Mouse (Mus musculus): ENCODE measurements at regions not wholly inside any gene's neighbourhood (a gene's known extent, or its start where the extent isn't known, plus 50 kb on each side); places are given as distances from the start of the nearest gene placed in this dataset.

DNA sequence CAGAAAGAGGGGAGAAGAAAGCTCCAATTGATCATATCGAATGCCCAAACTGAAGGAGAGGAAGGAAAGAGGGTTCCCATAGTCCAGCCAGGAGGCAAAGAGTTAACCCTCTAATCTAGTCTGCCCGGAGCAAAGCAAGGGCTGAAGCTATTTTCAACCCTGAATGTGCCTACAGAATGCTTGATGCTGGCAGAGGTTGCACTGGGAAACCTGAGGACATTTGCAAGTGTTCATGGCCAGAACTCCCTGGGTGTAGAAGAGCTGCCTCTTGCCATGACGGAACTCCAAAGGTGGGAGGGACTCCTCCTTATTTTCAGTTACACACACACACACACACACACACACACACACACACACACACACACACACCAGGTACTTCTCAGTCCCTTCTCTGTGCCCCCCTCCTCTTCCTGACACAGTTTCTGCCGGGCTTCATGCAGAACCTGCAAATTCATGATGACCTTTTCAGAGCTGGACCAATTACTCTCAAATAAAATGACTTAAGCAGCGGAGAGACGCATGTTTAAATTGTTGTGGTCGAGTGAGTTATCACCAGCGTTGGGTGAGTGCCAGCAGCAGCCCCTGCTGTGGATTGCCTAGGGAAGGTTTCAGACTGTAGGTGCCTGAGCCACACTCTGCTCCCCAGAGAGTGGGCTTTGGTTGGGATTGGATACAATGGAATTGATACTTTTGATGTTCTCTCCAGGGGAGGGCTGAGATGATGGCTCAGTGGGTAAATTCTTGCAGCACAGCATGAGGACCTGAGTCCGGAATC is 152.1 kb upstream of the Sdk2 start:
- peak; percentile 25 for DNase-seq (ENCODE audit: low read depth, low spot score)

DNA sequence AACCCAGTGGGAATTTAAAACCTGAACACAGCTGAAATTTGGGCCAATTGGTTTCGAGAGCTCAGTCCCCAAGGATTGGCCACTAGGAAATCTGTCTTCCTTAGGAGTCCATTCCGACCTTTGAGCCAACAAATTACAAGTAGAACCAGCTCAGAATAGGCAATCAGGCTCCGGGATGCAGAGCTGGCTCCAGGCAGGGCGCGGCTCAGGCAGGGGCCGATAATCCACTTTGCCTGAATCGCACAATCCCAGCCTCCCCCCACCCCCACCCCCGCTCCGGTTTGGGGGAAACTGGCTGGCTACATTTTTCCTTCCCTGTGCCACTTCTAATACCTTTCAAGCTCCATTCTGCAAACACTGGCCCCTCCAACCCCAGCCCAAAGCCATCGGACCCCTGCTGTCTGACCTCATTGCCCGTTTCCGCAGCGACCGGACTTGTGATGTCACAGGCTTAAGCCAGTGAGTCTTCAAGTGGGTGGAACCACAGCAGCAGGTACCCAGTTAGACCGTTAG is 150.5 kb upstream of the Sdk2 start:
- no peak for DNase-seq (ENCODE audit: low read depth, low spot score)

- no peak for DNase-seq (ENCODE audit: low read depth, low spot score)
Observed at GRCm38 (mm10) chr11:114216493-114216892, 149.6 kb upstream of the Sdk2 start.

- no peak for DNase-seq (ENCODE audit: low read depth, low spot score)
Observed at GRCm38 (mm10) chr11:114215256-114215655, 148.4 kb upstream of the Sdk2 start.

- DNase-seq (ENCODE audit: low read depth, low spot score), result no peak
Observed at GRCm38 (mm10) chr11:114212136-114212535, 145.3 kb upstream of the Sdk2 start.

DNA sequence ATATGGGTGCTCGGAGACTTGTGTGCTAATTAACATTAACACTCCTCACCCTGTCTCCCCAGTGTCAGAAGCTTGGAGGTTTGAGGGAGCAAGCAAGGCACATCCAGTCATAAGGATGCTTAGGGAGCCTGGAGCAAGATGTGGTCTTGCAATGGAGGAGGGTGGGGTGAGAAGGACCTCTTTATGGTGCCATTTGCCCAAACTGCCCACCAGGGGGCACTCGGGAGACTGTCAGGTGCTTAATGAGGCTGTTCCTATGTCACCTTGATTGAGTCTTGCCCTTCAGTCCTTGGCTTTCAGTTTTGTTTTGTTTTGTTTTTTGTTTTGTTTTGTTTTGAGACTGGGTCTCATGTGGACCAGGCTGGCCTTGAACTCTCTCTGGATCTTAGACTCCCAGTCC is 138.3 kb upstream of the Sdk2 start:
- peak; percentile 30 for DNase-seq (ENCODE audit: low read depth, low spot score)

GRCm38 (mm10) chr11:114203416-114203815 is 136.6 kb upstream of the Sdk2 start:
- DNase-seq (ENCODE audit: low read depth, low spot score), result no peak

DNA sequence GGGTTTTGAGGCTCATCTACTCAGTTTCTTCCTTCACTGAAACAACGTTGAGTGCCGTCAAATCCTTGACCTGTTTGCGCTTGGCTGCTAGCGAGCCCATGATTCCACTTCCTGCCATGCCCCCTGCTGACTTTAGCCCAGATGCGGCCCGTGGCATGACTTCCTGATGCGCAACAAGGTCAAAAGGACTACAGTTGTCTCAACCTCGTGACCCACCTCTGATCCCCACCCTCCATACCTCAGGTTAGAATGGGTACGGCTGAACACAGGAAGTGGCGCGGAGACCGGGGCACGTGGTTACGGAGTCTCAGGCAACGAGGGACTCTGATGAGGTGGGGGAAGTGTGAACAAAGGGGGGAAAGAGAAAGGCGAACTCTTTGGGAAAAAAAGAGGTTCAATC is 135.6 kb upstream of the Sdk2 start:
- no peak for DNase-seq (ENCODE audit: low read depth, low spot score)

- no peak for DNase-seq (ENCODE audit: low read depth, low spot score)
Observed at GRCm38 (mm10) chr11:114199081-114199586, 132.3 kb upstream of the Sdk2 start.

GRCm38 (mm10) chr11:114198317-114199032 is 131.6 kb upstream of the Sdk2 start:
- DNase-seq (ENCODE audit: low read depth, low spot score), result peak; percentile 94

- DNase-seq (ENCODE audit: low read depth, low spot score), result no peak
Observed at GRCm38 (mm10) chr11:114195291-114195690, 128.4 kb upstream of the Sdk2 start.

DNA sequence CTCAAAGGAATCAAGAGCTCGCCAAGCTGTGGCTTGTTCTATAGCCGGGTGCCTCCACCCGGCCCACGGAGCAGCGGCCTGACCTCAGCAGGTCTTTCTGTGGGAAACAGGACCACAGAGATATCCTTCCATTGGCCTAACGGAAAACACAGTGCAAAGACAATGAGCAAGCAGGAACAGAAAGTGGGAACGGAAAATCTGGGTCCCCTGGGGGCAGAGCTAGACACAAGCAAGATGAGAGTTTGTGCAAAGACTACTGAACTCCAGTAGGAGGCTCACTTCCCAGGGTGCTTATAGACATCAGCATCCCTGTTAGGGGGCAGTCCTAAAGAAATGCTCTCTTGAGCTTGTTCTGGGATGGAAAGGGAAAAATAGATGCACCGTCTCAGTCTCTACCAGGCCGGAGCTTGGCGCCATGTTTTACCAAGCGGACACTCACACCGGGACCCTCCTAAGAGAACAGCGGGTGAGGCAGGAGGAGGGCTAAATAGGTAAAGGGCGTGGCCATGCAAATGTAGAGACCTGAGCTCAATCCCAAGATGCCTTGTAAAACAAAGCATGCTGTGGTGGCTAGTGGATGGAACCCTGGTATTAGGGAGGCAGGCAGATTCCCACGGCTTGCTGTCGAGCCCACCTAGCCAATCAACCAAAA is 127.3 kb upstream of the Sdk2 start:
- DNase-seq (ENCODE audit: low read depth, low spot score), result no peak

- no peak for DNase-seq (ENCODE audit: low read depth, low spot score)
Observed at GRCm38 (mm10) chr11:114193018-114193417, 126.2 kb upstream of the Sdk2 start.

DNA sequence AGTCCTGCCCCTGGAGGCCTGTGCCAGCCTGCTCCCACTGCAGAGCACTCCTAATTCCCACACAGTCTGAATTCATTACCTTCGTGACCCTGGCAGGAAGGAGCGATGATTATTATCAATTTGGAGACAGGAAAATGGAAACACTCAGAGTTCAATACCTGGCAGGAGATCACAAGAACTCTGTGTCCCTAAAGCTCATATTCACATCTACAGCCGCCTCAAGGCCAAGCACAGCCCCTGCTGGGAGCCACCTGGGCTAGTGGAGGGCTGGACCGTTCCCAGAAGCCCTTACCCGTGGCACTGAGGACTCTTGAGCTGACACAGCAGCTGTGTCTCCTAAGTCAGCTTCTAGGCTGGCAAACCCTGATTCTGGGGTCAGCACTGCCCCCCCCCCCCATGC is 124.8 kb upstream of the Sdk2 start:
- DNase-seq (ENCODE audit: low read depth, low spot score), result no peak

- peak; percentile 48 for DNase-seq (ENCODE audit: low read depth, low spot score)
Observed at GRCm38 (mm10) chr11:114184970-114185882, 118.4 kb upstream of the Sdk2 start.

- no peak for DNase-seq (ENCODE audit: low read depth, low spot score)
Observed at GRCm38 (mm10) chr11:114184431-114184830, 117.6 kb upstream of the Sdk2 start.

DNA sequence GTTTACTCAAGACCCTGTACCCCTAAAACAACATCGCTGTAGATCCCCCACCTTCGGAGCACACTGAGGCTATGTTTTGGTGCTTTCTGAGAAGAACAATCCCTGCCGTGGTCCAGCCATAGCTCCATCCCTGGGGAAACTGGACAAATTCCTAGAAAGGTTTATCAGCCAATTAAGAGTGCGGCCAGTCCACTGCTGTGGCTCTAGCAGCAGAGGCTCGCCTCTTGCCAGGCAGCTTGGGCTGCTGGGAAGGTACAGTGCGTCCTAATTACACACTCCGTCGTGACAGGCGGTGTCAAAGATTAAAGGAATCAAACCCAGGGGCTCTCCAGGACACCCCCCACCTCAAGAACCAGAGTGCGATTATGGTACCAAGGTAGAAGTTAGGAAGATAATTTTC is 116.4 kb upstream of the Sdk2 start:
- no peak for DNase-seq (ENCODE audit: low read depth, low spot score)

DNA sequence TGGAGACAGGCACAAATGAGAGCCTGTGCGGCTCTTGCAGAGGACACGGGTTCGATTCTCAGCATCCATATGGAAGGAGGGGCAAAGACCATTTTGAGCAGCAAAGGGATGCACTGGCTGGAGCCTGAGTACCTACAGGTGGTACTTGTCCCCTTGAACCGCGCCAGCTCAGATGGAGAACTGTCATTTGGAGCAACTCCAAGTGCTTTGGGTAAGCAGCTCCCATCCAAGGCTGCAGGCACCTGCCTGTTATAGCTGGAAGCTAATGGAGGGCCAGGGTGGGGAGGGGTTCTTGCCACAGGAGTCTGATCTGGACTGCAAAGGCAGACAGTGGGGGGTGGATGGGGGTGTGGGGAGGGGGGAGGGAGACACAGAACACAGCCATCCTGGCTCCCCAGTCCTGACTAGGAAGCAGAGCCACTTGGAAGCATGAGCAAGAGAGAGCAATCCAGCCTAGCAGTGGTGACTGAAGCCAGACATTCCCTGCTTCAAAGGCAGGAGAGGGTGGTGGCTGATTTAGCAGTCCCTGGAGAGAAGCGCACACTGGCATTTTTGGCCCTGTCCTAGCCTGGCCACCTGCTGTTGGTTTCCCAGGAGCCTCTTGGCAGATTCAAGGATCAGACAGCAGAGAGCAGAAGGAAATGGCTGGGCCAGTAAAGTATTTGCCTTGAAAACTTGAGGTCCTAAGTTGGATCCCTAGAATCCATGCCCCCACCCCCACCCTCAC is 112.1 kb upstream of the Sdk2 start:
- peak; percentile 22 for DNase-seq (ENCODE audit: low read depth, low spot score)

DNA sequence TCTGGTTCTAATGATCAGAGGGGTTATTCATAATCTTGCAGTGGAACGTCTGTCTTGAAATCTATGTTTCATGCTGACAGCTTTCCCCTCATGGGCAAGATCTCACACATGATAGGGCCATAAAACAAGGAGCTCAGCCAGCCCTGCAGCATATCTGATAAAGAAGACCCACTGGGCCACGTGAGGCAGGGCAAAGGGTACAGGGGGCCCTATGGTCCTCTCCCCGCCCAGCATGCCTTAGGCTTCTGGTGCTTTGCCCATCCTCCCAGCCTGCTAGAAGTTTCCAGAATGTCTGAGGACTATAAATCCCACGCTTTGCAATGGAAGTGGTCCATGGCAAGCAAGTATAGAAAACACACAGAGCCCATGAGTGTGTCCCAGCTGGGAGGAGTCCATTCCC is 110.9 kb upstream of the Sdk2 start:
- DNase-seq (ENCODE audit: low read depth, low spot score), result no peak

GRCm38 (mm10) chr11:114177281-114177680 is 110.4 kb upstream of the Sdk2 start:
- DNase-seq (ENCODE audit: low read depth, low spot score), result no peak

Measured in skeletal muscle tissue, adult 2 months (tissue).